Mouse (Mus musculus): ENCODE data around the gene Orai3.

Gene Orai3

GRCm38 (mm10) chr7:127769651-127770038 lies at the start of gene Orai3:
TSS of gene Orai3 (plus strand) at chr7:127769815.
- in situ Hi-C loops (cut with MboI, MseI): no loop called here

DNA sequence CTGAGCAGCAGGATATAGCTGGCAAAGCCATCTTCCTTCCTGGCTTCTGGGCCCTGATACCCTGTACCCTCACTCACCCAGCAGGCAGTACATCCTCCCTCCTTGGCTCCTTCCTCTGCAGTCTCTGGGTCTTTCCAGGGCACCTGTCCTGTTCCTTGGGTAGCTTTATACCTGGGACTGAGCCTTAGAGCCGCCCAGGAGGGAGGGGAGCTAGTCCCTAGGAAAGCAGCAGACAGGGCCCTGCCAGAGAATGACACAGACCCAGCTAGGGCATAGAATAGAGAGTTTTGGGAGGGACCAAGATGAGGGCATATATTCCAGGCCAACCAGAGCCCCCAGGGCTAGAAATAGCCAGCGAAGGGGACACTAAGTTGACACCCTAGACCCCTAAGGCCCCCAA lies 44.1 kb upstream of the Orai3 start:
- in situ Hi-C loops (cut with MboI, MseI): loop anchor here (25.0 kb wide), 1 partner anchor 1763 kb away; no protein-coding TSS in a partner anchor

DNA sequence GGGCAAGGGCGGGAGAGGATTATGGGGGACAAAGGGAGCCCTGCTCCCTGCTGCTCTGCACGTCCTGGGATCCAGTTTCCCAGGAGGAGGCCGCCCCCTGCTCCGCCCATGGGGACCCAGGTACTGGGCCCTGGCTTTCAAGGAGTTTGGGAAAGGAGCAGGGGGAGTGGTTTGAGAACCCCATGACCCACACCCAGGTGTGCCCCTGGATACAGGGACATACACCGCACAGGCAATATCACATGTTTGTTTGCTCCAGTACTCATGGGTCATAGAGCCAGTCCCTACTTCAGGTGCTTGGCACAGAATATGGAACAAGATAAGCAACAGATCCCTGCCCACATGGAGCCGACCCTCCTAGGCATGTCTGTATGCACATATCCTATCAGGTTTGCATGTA lies 43.7 kb upstream of the Orai3 start:
- in situ Hi-C loops (cut with MboI, MseI): loop anchor here (25.0 kb wide), 1 partner anchor 1764 kb away; no protein-coding TSS in a partner anchor

DNA sequence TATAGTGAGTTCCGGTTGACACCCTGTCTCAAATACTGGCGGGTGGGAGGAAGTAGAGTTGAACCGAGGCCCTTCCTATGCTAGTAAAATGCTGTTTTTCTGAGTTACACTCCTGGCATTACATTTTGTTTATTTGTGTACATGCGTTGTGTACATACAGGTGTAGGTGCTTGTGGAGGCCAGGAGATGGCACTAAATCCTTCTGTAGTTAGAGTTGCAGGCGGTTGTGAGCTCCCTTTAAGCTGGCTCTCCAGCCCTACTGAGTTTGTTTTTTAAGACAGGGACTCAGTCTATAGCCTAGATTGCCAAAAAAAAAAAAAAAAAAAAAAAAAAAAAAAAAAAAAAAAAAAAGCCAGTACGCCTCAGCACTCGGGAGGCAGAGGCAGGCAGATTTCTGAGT lies 41.7 kb upstream of the Orai3 start:
- in situ Hi-C loops (cut with MboI, MseI): loop anchor here (25.0 kb wide), 1 partner anchor 1766 kb away; no protein-coding TSS in a partner anchor

- in situ Hi-C loops (cut with MboI, MseI): loop anchor here (25.0 kb wide), 1 partner anchor 1768 kb away; no protein-coding TSS in a partner anchor
Observed at GRCm38 (mm10) chr7:127730170-127730569, 39.4 kb upstream of the Orai3 start.

DNA sequence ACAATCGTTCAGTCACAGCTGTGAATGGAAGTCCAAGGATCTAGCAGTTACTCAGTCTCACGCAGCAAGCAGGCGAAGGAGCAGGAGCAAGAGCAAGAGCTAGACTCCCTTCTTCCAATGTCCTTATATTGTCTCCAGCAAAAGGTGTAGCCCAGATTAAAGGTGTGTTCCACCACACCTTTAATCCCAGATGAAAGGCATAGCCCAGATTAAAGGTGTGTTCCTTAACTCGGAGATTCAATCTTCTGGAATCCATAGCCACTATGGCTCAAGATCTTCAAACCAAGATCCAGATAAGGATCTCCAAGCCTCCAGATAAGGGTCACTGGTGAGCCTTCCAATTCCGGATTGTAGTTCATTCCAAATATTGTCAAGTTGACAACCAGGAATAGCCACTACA lies 37.5 kb upstream of the Orai3 start, which contains the start of gene Ctf2:
Ctf2 (minus strand) TSS at position 101 of the 400 bp plus-strand sequence.
- in situ Hi-C loops (cut with MboI, MseI): loop anchor here (25.0 kb wide), 1 partner anchor 1770 kb away; no protein-coding TSS in a partner anchor

DNA sequence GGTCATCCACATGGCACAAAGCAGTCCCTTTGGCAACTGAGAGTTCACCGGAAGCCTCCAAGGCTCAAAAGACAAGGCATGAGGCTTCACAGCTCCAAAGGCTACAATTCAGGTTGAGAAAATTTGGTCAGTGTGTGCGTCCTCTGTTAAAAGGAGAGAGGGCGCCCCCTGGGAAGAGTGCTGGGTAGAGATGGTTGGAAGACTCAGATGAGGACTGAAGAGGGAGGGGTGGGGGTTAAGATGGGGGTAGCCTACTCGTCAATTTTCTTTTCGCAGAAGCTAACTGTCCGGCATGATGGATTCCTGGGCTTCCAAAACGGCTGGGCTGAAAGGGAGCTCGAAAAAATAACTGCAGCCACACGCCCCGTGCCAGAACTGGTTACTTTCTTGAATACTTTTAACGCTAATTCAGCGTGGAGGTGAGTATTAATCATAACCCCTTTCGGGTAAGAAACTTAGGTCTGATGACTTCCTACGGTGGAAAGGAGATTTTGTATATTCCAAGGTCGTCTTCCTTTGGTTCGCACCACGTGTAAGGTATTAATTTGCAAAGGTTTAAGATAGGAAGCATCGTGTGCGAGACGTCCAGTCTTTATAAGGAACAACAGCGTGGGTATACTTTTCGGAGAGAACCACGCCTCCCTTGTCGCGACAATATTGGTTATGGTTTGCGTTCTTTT lies 25.1 kb upstream of the Orai3 start, which contains the start of gene Fbxl19:
Fbxl19 (plus strand) TSS at position 178 of the 680 bp plus-strand sequence.
- in situ Hi-C loops (cut with MboI, MseI): loop anchor here (25.0 kb wide), 1 partner anchor 1782 kb away; no protein-coding TSS in a partner anchor

DNA sequence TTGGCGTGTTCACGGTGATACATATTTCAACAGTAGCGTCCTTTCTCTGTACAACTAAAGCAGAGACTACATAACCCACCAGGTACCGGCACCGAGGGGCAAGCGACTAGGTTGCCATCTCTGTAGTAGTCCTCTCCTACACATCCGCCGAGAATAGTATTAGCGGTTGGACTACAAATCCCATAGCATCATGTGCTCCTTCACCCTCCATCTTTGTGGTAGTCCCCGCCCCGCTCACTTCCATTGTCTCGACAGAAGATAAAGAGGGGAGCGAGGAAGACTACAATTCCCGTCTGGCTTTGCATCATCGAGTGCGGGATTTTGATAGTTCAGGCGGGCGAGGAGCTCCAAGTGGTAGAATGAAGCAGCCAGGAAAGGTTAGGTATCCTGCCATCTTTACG lies 24.4 kb upstream of the Orai3 start:
- in situ Hi-C loops (cut with MboI, MseI): loop anchor here (25.0 kb wide), 1 partner anchor 1783 kb away; no protein-coding TSS in a partner anchor

DNA sequence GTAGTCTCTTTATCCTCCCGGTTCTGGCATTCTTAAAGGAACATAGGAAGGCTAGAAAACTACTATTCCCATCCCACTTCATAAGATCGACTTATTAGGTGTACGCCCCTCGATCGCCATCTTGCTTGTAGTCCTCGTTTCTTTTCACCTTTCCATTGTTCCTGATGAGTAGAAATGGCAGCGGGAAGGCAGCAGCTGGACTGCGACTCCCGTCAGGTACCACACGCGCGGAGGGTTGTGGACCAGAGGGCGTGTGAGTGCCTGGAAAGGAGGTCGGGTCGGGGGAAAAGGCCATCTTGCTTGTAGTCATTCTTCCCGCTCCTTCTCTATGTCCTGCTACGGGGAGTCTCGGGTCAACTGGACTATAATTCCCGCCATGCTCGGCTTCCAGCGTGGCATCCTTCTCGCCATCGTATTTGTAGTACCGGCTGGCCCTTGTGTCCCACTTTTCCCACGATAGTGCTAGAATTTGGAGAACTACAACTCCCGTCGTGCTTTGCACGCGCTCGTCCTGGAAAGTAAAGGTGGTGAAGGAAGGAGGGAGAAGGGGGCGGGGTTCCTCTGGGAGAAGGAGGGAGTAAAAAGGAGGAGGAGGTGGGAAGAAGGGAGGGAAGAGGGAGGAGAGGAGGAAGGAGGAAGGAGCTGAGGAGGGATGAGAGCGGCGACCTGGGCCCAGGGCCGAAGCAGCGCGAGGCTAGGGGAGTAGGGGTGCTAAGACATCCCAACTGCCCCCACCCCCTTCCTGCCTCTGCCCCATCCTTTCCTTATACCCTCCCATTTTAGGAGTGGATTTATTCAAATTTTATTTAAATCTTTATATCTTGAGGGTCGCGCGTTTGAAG lies 23.7 kb upstream of the Orai3 start:
- in situ Hi-C loops (cut with MboI, MseI): loop anchor here (25.0 kb wide), 1 partner anchor 1784 kb away; no protein-coding TSS in a partner anchor

- in situ Hi-C loops (cut with MboI, MseI): loop anchor here (25.0 kb wide), 1 partner anchor 1784 kb away; no protein-coding TSS in a partner anchor
Observed at GRCm38 (mm10) chr7:127746494-127747491, 22.8 kb upstream of the Orai3 start.

DNA sequence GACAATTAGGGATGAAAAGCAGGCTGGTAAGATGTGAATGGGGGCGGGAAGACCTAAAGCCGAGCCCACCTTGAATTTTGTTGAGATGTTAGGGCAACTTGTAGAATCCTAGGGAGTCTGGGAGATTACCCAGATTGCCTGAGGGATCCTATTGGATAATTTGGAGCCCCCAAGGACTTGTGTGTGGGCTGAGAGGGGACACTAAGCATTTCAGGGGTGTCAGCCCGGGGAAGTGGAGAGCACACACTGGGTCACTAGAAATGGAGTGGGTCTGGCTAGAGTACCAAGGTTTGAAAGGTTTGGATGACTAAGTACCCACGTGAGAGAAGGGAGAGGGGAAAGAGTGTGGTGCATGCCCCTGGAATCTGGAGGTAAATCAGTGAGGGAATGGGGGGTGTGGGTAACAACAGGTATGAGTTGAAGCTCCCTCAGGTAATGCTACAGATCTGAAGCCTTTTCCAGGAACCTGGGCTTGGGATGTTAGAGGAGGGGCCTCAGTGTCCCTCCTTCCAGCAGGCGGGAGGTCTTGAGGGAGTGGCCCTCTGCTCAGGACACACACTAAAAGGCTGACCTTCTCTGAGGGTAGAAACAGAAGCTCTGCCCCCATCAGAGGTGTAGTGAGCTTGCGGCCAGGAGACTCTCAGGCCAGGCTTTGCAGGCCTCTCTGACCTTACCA lies 21.9 kb upstream of the Orai3 start:
- in situ Hi-C loops (cut with MboI, MseI): loop anchor here (25.0 kb wide), 1 partner anchor 1785 kb away; no protein-coding TSS in a partner anchor

- in situ Hi-C loops (cut with MboI, MseI): loop anchor here (25.0 kb wide), 1 partner anchor 1786 kb away; no protein-coding TSS in a partner anchor
Observed at GRCm38 (mm10) chr7:127748235-127748560, 21.4 kb upstream of the Orai3 start.

GRCm38 (mm10) chr7:127750131-127751127 lies 19.2 kb upstream of the Orai3 start:
- in situ Hi-C loops (cut with MboI, MseI): loop anchor here (10.0 kb wide), 1 partner anchor 86 kb away; no protein-coding TSS in a partner anchor

DNA sequence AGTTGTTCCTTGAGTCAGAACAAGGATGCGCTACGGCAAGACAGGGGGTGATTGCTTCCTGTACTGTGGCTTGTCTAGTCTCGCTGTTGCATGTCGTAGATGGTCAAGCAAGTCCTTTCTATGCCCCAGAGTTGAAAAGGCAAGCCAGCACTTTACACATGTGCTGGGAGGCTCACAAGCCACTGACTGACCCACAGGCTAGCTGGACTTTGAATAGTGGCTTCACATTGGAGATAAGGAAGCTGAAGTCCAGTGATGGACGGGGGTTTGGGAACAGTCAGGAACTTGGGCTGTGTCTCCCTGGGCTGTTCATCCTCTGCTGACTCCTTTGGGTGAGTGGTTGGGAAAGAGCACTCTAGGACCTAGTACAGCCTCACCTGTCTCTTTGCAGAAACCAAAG lies 18.0 kb upstream of the Orai3 start:
- in situ Hi-C loops (cut with MboI, MseI): loop anchor here (10.0 kb wide), 1 partner anchor 87 kb away; no protein-coding TSS in a partner anchor

- in situ Hi-C loops (cut with MboI, MseI): loop anchor here (10.0 kb wide), 1 partner anchor 87 kb away; no protein-coding TSS in a partner anchor
Observed at GRCm38 (mm10) chr7:127752069-127752468, 17.5 kb upstream of the Orai3 start.

DNA sequence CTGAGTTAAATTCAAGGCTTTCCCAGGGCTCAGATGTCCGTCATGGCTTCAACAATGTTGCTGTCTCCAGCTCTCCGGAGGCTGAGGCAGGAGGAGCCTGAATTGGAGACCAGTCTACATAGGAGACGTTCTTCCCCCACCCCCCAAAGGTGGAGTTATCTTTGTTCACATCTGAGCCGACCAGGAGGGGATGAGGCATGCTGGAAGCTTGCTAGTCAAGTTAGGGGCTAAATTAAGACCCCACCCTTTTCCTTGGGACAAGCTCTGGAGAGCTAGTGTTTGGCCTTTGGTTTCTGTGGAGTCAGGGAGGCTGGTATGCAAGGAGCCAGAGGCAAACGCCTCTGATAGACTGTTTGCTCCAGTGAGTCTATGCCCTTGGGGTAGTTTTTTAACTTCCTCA lies 16.5 kb upstream of the Orai3 start:
- in situ Hi-C loops (cut with MboI, MseI): loop anchor here (10.0 kb wide), 1 partner anchor 88 kb away; no protein-coding TSS in a partner anchor

DNA sequence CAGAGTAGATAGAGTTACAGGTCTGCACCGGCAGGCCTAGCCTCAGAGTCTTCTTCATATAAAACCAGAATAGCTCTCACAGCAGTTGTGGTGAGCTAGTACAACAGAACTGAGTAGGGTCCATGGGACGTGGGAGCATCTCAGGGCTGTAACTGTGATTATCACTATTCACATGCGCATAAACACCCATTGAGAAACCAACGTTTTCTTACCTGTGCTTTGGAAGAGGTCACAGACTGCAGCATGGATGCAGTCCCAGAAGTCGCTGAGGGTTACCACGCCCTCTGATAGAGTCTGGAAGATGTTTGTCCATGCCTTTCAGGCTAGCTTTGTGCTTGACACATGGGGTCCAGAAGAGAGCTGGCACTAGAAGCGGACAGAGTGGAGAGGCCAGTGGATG lies 15.9 kb upstream of the Orai3 start:
- in situ Hi-C loops (cut with MboI, MseI): loop anchor here (10.0 kb wide), 1 partner anchor 89 kb away; no protein-coding TSS in a partner anchor

GRCm38 (mm10) chr7:127759716-127760115 lies 9.9 kb upstream of the Orai3 start:
- in situ Hi-C loops (cut with MboI, MseI): loop anchor here (10.0 kb wide), 1 partner anchor 95 kb away; no protein-coding TSS in a partner anchor

Data from T-helper 2 cell (primary cell).